Mouse (Mus musculus) brain, adult 2 months (tissue): ENCODE results near the gene Plxna2.

Experiments
- DNase-seq: peaks from one replicate; pipeline ENCODE4 v3.0.0; 2011; ENCODE audit warnings: low read depth, low spot score

Plxna2 gene

GRCm38 (mm10) chr1:194660426-194661119 is 42.6 kb downstream of the Plxna2 start:
- peak; percentile 55 for DNase-seq

GRCm38 (mm10) chr1:194663021-194663420 is 45.0 kb downstream of the Plxna2 start:
- DNase-seq, result no peak

- no peak for DNase-seq
Measured at GRCm38 (mm10) chr1:194665715-194666114, 47.7 kb downstream of the Plxna2 start.

DNA sequence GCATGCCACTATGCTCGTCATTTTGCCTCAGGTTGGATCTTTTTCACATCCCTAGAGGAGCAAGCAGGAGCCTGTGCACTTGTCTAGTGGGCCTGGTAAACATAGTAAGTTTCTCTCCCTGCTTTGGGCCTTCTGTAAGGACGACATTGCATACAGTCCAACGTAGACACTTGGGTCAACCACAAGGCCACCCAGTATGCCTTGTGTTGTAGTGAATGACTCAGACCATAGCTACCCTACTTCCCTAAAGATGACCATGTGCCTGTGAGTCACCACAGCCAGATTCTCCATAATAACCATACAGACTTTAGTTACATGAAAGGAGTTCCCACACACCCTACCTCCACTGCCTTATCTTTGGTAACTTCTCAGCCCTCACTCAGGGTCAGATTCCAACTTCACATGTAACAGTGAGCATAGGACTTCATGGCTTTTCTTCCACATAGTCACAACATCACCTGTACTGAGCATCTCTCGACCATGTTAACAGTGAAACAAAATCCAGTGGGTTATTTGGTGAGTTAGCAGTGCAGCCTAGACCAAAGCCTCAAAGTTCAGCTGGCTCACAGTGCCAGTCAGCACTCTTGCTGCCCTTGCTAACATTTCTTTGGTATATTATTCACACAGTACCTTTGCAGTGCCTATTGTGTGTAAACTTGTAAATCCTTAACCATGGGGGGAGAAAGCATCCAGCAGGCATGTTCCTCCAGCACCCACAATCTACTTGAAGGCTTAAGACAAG is 53.9 kb downstream of the Plxna2 start:
- peak; percentile 39 for DNase-seq

- DNase-seq, result no peak
Measured at GRCm38 (mm10) chr1:194672525-194672894, 54.5 kb downstream of the Plxna2 start.

DNA sequence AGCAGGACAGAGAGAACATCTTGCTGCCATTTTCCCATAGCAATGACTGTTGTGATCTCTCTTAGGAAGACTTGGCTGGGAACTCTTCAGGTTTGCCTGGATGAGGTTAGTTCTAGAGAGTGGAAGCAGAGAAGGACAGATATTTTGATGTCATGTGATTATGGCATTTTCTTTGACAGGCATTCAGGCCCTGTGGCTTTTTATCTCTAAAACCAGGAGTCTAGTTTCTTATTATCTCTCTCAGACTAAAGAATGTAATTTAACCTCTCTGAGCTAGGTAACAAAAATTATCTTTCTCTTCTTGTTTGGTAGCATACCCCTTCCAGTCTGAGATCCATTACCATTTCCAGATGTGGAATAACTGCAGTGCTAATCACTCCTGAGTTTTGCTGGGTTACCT is 55.2 kb downstream of the Plxna2 start:
- DNase-seq, result no peak

DNA sequence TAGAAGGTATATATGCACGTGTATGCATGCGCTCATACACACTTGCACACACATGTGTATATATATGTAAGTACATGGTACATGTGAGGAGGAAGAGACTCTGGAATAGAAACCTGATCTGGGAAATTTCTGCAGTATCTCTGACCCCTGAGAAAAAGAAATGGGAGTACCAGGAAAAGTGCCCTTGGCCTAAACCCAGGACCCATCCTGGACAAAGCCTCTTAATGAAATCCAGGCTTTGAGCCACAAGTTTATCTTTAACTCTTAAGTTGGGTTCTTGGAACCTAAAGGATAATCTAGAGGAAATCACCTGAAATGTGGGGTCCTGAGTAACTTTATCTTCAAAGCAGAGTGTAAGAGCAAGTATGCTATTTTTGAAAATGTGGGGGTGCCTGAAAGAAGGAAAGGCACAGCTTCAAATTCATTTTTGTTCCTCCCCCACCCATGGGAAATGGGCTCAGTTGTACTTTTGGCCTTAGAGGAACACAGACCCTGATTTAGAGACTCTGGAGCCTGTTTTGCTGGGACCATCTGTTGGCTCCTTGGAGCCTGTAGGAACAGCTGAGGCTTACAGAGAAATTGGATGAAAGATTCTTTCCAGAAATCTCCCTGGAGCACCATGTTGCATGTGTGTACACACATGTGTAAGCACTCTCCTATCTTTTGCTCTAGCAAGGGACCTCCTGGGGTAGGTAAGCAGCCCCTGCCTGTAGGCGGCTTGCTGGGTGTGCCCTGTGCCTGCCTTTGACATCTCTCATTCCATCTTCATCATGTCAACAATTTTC is 57.3 kb downstream of the Plxna2 start:
- peak; percentile 67 for DNase-seq

- DNase-seq, result peak; percentile 43
Measured at GRCm38 (mm10) chr1:194675891-194676200, 57.8 kb downstream of the Plxna2 start.

GRCm38 (mm10) chr1:194677878-194678277 is 59.9 kb downstream of the Plxna2 start:
- DNase-seq, result no peak

DNA sequence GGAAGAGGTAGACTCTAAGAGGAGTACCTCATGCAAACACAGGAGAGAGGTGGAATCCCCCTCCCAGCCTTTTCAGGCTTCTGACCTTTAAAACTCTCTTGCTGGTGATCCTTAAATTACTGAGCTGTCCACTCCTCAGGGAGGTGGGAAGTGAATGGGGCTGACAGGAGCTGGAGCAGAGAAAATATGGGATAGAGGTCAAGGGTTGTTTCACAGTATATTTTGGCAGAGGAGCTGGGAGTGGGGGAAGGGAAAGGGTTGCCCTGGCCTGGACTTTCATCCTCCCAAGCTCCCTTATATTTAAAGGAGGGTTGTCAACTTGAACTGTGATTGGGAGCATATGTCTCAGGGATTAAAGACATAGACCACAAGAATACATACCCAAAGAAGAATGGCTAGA is 61.1 kb downstream of the Plxna2 start:
- DNase-seq, result no peak

- no peak for DNase-seq
Measured at GRCm38 (mm10) chr1:194680136-194680535, 62.1 kb downstream of the Plxna2 start.

- peak; percentile 96 for DNase-seq
Measured at GRCm38 (mm10) chr1:194682021-194682420, 64.0 kb downstream of the Plxna2 start.

GRCm38 (mm10) chr1:194683132-194683531 is 65.1 kb downstream of the Plxna2 start:
- DNase-seq, result peak; percentile 33

DNA sequence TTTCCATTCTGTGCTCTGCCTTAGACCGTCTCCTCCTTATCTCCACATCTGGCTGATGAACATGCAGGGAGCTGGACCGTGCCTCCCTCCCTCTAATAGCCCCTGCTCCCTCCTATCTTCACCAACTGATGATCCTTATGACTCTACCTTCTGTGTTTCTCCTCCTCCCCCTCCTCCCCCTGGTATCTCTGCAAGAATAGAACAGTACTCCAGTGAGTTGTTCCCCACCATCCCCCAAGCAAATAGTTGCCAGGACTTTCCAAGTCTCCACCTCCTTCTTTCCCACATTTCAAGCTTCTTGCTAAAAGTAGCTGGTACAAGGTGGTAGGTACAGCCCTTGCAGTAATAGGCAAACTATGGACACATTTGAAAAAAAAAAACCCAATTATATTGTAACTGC is 67.9 kb downstream of the Plxna2 start:
- peak; percentile 83 for DNase-seq

- peak; percentile 53 for DNase-seq
Measured at GRCm38 (mm10) chr1:194687746-194688145, 69.7 kb downstream of the Plxna2 start.

- no peak for DNase-seq
Measured at GRCm38 (mm10) chr1:194688161-194688560, 70.1 kb downstream of the Plxna2 start.

GRCm38 (mm10) chr1:194693063-194693462 is 75.0 kb downstream of the Plxna2 start:
- DNase-seq, result no peak

- peak; percentile 59 for DNase-seq
Measured at GRCm38 (mm10) chr1:194693488-194693887, 75.5 kb downstream of the Plxna2 start.

DNA sequence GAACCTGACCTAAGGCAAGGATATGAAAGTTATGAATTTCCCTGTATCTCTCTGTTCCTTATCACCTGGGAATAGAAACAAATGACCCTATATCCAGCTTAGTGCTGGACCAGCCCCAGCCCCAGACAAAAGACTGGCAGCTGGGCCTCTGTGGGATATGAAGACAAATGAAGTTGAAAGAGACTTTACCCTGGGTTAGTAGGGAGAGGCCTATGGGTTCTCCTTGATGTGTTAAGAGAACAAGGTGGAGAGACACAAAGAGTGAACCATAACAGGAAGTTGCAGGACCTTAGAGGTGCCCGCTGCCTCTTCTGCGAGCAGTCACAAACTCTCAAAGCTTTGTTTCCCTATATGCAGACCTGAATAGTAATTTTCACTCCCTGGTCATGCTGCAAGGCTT is 76.8 kb downstream of the Plxna2 start:
- DNase-seq, result no peak

DNA sequence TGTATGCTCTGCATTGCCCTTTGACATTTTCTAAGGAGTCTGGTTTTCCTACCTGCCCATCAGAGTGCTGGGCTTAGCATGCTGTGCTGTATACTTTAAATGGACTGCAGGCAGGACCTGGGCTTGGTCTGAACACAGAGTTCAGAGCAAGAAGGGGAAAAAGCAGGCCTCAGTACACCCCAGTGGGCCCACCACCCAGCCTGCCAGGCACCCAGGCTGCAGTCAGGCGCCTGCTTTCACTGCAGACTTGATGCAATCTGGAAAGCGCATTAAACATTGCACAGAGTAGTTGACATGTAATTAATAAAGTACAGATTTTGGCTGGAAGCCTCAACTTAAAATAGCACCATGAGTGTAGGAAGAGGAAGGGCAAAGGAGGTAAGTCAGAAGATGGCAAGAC is 79.4 kb downstream of the Plxna2 start:
- no peak for DNase-seq

- no peak for DNase-seq
Measured at GRCm38 (mm10) chr1:194699321-194699720, 81.3 kb downstream of the Plxna2 start.

- peak; percentile 80 for DNase-seq
Measured at GRCm38 (mm10) chr1:194703235-194703634, 85.2 kb downstream of the Plxna2 start.
